Mouse (Mus musculus) cerebellum, adult 2 months (tissue): ENCODE measurements around the gene Gbf1. TPM values are rescaled to one million over a fixed set of nuclear protein-coding genes. Genes with fewer than 3 reads are reported as not detected.
"Not testable (repeated sequence)": the region's sequence is repeated elsewhere in the genome, so short reads cannot be mapped to it uniquely, and the experiment has no call there.

ENCODE experiments used
- DNase-seq, 2 experiments: peaks; one replicate each; pipeline ENCODE4 v3.0.0; 2021
- H3K27ac ChIP-seq: fragments of 200-500 bp; 2 replicates; pipeline ENCODE4 v1.5.1; 2012; ENCODE audit warnings: low read length, control low read depth, inconsistent platforms; ENCODE audit not compliant: insufficient read depth
- H3K27me3 ChIP-seq: fragments of 200-500 bp; 2 replicates; pipeline ENCODE4 v1.6.1; 2012; ENCODE audit warnings: inconsistent platforms, mild to moderate bottlenecking, low read length, moderate library complexity; ENCODE audit not compliant: control insufficient read depth, insufficient read depth
- H3K4me1 ChIP-seq: fragments of 200-500 bp; 2 replicates; pipeline ENCODE4 v1.6.1; 2011; ENCODE audit warnings: low read length; ENCODE audit not compliant: control insufficient read depth, insufficient read depth
- H3K4me3 ChIP-seq: fragments of 200-500 bp; replicated peaks from 2 replicates; pipeline ENCODE3; 2011; ENCODE audit warnings: mild to moderate bottlenecking, low read depth, low read length, control low read depth; ENCODE audit not compliant: insufficient read depth
- CTCF ChIP-seq: fragments of 200-500 bp; IDR thresholded peaks from 2 replicates; pipeline ENCODE4 v1.5.1; 2011; ENCODE audit warnings: low read depth, mild to moderate bottlenecking, control low read depth, low read length, moderate library complexity, borderline replicate concordance; ENCODE audit not compliant: insufficient read depth
- POLR2A ChIP-seq: fragments of 200-500 bp; IDR thresholded peaks from 2 replicates; pipeline ENCODE4 v1.6.1; 2011; ENCODE audit warnings: low read length, control low read depth, borderline replicate concordance; ENCODE audit not compliant: insufficient read depth
- WGBS: fragments of 180-500 bp; shearing (Covaris S2); methylation state at CpG from one replicate; pipeline ENCODE4 v1.1.7; 2018; 5-methylcytosine and 5-hydroxymethylcytosine counted together
- polyA plus RNA-seq: library from polyadenylated mRNA; depleted of rRNA; stranded (reverse); fragments of >200 nt; gene quantifications from 2 replicates; pipeline ENCODE4 v1.2.3, GENCODE M21; 2012

Gbf1 gene
- polyA plus RNA-seq, 1 experiment: 85.3 TPM

DNA sequence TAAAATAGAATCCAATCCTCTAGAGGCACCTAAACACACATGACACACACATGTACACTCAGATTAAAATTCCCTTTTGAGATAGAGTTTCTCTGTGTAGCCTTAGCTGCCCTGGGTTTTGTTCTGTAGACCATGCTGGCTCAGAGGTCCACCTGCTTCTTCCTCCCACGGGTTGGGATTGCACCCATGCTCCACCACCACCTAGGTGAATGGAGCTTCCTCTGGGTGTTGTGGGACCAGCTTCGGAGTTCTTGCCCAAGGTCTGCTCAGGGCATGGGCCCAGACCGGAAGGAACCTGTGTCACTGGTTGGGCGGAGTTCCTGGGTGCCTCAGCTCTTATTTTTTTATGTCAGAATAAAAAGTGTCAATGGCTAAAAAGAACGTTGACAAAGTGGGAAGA is 62.2 kb downstream of the Gbf1 start:
- Histone ChIP-seq H3K27ac (no peak overlapping the region), H3K4me1 (peaks cover 6% of the 10 kb centered on the region), H3K27me3 (no peaks in the 10 kb centered on the region), H3K4me3 (no peak overlapping the region)
- TF ChIP-seq POLR2A (no peak), CTCF (no peak)
- 80% methylated on average over 5 of the region's 5 CpGs for WGBS
- no peak for DNase-seq

- Histone ChIP-seq H3K27ac (no peak overlapping the region), H3K4me1 (peaks cover 6% of the 10 kb centered on the region), H3K27me3 (no peaks in the 10 kb centered on the region), H3K4me3 (no peak overlapping the region)
- 50% methylated on average over 3 of the region's 3 CpGs for WGBS
- TF ChIP-seq CTCF (no peak), POLR2A (no peak)
- no peak for DNase-seq
These were observed 63.1 kb downstream of the Gbf1 start for GRCm38 (mm10) chr19:46215401-46215800.

DNA sequence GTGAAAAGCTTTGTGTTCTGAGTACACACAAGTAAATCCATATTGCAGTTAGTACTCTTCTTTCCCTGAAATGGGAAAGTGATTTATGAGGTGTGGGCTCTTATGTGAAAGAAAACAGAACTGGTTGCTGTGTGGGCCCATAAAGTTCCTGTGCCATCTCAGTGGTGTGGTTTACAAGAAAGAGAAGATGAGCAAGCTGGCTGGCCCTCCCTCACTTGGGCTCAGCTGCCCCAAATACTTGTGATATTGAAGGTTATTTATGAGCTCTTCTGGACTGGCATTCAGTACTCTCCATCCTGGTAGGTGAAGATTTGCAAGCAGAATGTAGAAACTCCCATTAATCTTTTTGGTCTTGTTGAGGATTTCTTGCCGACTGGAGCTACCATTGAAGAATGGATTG is 64.4 kb downstream of the Gbf1 start:
- no peak overlapping the region for H3K27ac ChIP-seq
- peaks cover 6% of the 10 kb centered on the region for H3K4me1 ChIP-seq
- H3K4me3 ChIP-seq: no peak overlapping the region
- TF ChIP-seq CTCF (no peak), POLR2A (no peak)
- no peak for DNase-seq
- no peaks in the 10 kb centered on the region for H3K27me3 ChIP-seq
- whole genome bisulfite sequencing: 96% methylated on average over 1 of the region's 1 CpGs

GRCm38 (mm10) chr19:46217347-46217746 is 65.0 kb downstream of the Gbf1 start:
- H3K4me1 ChIP-seq, H3K27me3 ChIP-seq, H3K27ac ChIP-seq, H3K4me3 ChIP-seq, DNase-seq: not testable (repeated sequence)

- Histone ChIP-seq H3K27me3 (no peaks in the 10 kb centered on the region), H3K4me3 (no peak overlapping the region), H3K27ac (no peak overlapping the region), H3K4me1 (peaks cover 10% of the 10 kb centered on the region)
- 47% methylated on average over 5 of the region's 5 CpGs for WGBS
- TF ChIP-seq CTCF: no peak
- TF ChIP-seq POLR2A: no peak
- DNase-seq: peak; percentile 47 to 72
These were observed 67.8 kb downstream of the Gbf1 start for GRCm38 (mm10) chr19:46220116-46220515.

GRCm38 (mm10) chr19:46223118-46223517 is 70.8 kb downstream of the Gbf1 start:
- DNase-seq: no peak
- no peaks in the 10 kb centered on the region for H3K27me3 ChIP-seq
- no peak overlapping the region for H3K27ac ChIP-seq
- no peak overlapping the region for H3K4me3 ChIP-seq
- TF ChIP-seq CTCF: no peak
- TF ChIP-seq POLR2A: no peak
- peaks cover 5% of the 10 kb centered on the region; the same call in 1 of the 2 replicates for H3K4me1 ChIP-seq
- 65% methylated on average over 4 of the region's 4 CpGs for WGBS

DNA sequence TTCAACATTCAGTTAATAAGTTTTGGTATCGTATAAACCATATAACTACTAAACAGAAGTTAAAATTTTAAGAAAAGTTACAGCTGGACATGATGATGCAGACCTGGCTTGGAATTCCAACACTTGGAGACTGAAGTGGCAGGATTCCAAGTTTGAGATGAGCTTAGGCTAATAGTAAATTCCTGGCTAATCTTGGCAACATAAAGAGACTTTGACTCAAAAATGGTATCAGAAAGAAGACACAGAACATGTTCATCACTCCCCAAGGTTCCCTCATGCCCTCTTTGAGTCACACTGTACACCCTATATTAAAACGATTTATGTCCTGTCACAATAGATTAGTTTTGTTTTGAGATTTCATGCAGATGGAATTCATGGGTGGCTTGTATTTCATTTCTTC is 72.6 kb downstream of the Gbf1 start:
- Histone ChIP-seq H3K27me3 (no peaks in the 10 kb centered on the region), H3K4me1 (peaks cover 5% of the 10 kb centered on the region; the same call in 1 of the 2 replicates), H3K27ac (no peak overlapping the region), H3K4me3 (no peak overlapping the region)
- 47% methylated on average over 2 of the region's 2 CpGs for WGBS
- no peak for DNase-seq
- no peak for TF ChIP-seq POLR2A
- no peak for TF ChIP-seq CTCF

- WGBS: 20% methylated on average over 4 of the region's 4 CpGs
These were observed 73.2 kb downstream of the Gbf1 start for GRCm38 (mm10) chr19:46225506-46225905.

GRCm38 (mm10) chr19:46226295-46226694 is 74.0 kb downstream of the Gbf1 start:
- H3K27me3 ChIP-seq: no peaks in the 10 kb centered on the region
- no peak overlapping the region for H3K27ac ChIP-seq
- H3K4me1 ChIP-seq: peaks cover 5% of the 10 kb centered on the region; the same call in 1 of the 2 replicates
- DNase-seq: no peak
- TF ChIP-seq POLR2A: no peak
- no peak for TF ChIP-seq CTCF
- WGBS: 89% methylated on average over 3 of the region's 3 CpGs
- H3K4me3 ChIP-seq: no peak overlapping the region

More at GRCm38 (mm10) chr19:46225506-46225905, 73.2 kb downstream of the Gbf1 start:
- no peak overlapping the region for H3K4me3 ChIP-seq
- TF ChIP-seq POLR2A (no peak), CTCF (no peak)
- H3K4me1 ChIP-seq: peaks cover 5% of the 10 kb centered on the region; the same call in 1 of the 2 replicates
- H3K27ac ChIP-seq: no peak overlapping the region
- no peaks in the 10 kb centered on the region for H3K27me3 ChIP-seq
- DNase-seq: no peak
